Mouse (Mus musculus) gastrocnemius, adult 18-20 months (tissue): ENCODE measurements at regions not wholly inside any gene's neighbourhood (a gene's known extent, or its start where the extent isn't known, plus 50 kb on each side); places are given as distances from the start of the nearest gene placed in this dataset.

Experiments used
- DNase-seq: peaks from one replicate; pipeline ENCODE4 v3.0.0; 2021; ENCODE audit warnings: low spot score

DNA sequence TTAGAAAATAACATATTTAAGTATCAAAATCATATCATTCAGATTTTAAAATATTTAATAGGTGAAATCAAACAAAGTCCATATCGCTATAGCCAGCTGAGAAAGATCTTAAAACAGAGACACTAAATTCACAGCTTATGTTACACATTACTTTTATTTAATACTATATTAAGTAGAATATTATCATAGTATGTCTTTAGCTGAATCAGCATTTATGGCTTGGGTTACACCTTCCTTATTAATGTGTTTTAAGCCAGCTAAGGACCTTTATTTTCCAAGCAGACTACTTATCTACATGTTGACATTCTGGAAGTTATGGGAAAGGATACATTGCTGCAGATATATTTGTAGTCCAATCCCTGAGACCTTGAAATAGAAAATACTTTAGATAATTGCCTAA lies 684.9 kb upstream of the Adgrl4 start:
- no peak for DNase-seq

GRCm38 (mm10) chr3:150759854-150760253 lies 677.8 kb upstream of the Adgrl4 start:
- no peak for DNase-seq

- no peak for DNase-seq
Observed at GRCm38 (mm10) chr3:150784576-150784975, 653.1 kb upstream of the Adgrl4 start.

DNA sequence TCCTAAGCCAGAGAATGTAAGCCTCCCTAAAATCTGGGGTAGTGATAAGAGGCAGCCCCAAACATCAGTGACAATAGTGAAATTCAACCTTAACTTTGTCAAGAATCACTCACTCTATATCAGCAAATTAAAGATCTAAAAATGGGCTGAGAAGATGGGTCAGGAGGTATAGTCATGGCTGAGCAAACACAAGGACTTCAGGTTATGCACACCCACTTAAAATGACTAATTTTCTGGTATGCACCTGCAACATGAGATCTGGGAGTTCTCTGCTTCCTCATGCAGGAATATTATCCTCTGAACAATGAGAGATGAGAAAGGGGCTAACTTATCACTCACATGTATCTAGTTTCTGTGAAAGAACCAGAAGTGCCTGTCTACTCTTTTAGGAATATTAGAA lies 619.9 kb upstream of the Adgrl4 start:
- no peak for DNase-seq

DNA sequence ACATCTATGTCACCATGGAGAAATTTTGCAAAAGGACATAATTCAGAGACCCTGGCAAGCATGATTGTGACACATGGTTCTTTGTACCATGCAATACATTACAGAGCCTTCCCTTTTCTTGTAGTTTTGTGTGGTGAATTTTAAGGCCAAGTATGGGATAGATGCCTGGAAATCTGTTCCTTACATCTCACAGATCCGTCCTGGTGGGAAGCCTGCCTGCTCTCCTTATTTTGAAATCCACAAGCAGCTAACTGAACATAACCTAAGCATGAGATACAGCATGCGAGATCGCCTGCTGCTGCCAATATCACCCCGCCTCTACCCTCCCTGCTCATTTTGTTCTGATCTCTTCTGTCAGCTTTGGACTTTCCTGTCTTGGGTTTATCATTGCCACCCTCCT lies 618.3 kb upstream of the Adgrl4 start:
- no peak for DNase-seq

DNA sequence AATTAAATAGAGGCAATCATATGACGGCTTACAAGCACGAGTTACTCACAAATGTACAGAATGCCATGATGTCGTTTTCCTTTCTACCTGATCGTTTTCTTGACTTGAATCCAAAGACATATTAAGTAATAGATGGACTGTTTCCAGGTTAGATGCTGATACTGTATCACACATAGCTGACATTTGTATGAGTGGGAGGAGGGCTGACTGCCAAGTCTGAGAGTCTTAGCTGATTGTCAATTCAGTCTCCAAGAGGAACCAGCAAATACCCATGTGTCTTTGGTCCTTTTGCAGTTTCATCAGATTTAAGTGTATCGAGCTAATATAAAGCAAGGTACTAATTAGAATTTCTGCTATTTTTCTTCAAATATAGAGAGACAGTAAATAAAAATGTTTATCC lies 617.6 kb upstream of the Adgrl4 start:
- DNase-seq = no peak

GRCm38 (mm10) chr3:150846029-150846428 lies 591.7 kb upstream of the Adgrl4 start:
- no peak for DNase-seq

DNA sequence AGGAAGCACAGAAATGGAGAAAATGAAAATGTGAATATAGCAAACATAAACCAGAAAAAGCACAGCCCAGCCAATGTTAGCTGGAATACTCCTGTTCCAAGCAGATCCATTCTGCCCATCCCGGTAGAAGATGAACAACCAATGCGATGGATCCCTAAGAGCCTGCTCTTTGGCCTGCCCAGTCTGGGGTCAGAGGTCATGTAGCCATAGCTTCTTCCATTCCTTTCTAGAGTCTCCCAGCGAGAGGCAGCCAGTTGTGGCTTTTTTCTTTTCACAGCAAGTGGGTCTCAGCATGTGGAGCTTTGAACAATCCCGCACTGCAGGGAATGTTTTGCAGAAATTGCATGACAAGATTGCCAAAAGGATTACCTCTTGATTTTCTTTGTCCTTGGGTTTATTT lies 585.6 kb upstream of the Adgrl4 start:
- DNase-seq = no peak

GRCm38 (mm10) chr3:150896668-150897067 lies 541.0 kb upstream of the Adgrl4 start:
- DNase-seq = no peak

GRCm38 (mm10) chr3:150910091-150910490 lies 527.6 kb upstream of the Adgrl4 start:
- no peak for DNase-seq

GRCm38 (mm10) chr3:150954897-150955296 lies 482.8 kb upstream of the Adgrl4 start:
- DNase-seq = no peak

DNA sequence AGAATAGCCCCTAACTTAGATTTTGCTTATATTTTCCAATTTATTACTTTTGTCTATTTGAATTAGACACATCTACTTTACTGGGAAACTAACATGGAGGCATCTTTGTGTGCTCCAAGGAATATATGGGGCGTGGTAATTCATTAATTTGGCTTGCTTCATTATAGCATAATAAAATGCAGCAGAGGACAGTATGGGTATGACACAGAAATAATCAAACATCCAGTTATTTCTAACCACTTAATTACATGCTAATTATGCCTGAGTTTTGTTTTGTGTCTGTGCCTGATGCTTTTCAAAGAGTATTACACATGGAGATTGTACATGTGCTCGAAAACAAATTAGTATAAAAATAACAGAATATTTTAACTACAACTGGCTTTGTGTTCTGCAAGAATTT lies 438.0 kb upstream of the Adgrl4 start:
- no peak for DNase-seq

GRCm38 (mm10) chr3:151000217-151000616 lies 437.5 kb upstream of the Adgrl4 start:
- DNase-seq = no peak

DNA sequence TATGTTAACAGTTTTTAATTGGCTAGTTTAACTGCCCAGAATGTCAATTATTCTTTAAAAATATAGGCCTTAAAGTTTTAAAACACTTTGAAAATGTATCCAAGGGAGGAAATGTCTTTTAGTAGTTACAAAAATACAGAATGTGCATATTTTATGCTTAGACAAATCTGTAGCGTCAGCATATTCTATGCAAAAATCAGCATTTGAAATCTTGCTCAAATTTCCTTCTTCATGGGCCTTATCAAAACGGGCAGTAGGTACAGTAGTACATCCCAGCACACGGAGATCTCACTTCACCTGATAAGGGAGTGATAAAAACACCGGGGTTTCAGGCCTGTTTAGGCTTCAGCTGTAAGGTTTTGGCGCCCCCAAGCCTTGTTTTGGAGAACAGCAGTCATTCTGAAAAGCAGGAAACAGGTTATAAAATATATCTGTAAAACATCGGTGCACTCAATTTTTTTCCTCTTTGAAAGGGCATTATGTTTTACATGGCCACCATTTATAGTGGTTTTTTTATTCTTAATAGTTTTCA lies 435.7 kb upstream of the Adgrl4 start:
- no peak for DNase-seq

DNA sequence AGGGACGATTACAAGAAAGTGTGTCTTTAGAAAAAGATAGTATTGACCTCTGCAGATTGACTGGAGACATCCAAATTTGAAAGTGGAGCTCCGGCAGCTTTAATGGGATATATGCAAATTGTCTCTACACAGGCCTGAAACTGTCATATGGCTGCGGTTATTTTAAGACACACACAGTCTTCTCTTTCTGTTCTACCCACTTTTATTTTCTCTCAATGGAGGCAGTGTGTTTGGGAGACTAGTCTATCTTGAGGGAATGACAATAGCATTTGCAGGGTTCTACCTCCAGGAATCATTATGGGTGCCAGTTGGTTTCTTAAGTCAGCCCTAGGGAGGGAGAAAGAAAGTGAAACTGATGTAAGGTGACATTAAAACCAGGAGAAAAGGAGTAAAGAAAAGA lies 434.2 kb upstream of the Adgrl4 start:
- no peak for DNase-seq

GRCm38 (mm10) chr3:151003990-151004389 lies 433.7 kb upstream of the Adgrl4 start:
- DNase-seq = no peak

- DNase-seq = no peak
Observed at GRCm38 (mm10) chr3:151020014-151020413, 417.7 kb upstream of the Adgrl4 start.

- no peak for DNase-seq
Observed at GRCm38 (mm10) chr3:151057491-151057890, 380.2 kb upstream of the Adgrl4 start.

DNA sequence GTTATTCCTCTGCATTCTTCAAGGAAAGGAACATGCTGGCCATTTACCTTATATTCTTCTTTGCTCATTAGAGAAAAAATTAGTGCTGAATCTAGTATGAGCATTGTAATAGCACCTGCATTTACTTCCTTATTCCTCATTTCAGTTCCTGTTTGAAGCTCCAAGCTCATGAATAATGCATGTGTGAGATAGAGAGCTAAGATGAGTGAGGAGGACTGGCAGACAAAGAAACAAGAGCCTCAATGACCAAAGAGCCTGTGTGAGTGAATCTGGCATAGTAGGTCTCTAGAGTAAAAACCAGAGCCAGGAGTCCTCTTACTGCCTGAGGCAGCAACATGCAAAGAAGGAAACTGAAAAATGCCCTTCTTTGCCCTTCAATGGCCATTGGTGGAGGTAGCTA lies 365.4 kb upstream of the Adgrl4 start:
- no peak for DNase-seq

DNA sequence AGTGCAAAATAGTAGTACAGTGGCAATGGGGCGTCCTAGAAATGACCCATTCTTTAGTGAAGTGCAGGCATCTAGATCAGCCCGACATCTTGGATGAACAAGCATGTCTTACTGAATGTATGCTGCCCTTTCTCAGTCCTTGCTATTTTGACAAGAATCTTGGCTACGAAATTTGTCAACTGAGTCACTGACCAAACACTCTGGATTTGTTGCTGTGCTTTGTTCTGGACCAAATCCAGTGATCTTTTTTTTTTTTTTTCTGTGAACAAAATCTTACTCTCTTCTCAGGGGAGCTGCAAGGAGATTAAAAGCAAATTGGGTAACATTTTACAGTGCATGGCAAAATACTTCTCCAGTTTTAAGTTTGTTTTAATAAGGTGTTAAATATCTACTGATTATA lies 320.9 kb upstream of the Adgrl4 start:
- no peak for DNase-seq

- DNase-seq = no peak
Observed at GRCm38 (mm10) chr3:151117583-151118041, 320.1 kb upstream of the Adgrl4 start.

DNA sequence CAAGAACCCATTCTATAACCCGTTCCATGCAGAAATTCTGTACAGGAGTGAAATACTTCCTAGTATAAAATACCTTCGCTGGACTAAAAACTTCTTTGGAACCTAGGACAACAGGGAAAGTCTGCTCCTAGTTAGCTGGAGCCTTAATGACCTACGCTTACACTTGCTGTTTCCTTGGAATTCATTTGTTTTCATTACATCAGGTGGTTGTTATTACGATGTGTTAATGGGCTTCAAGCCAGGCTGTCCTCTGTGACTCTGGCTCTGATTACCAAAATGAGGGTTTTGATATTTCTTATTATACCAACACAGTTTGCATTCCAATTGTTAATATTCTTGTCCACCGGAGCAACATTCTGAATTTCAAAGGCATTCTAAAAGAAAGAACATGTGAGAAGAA lies 313.6 kb upstream of the Adgrl4 start:
- no peak for DNase-seq

DNA sequence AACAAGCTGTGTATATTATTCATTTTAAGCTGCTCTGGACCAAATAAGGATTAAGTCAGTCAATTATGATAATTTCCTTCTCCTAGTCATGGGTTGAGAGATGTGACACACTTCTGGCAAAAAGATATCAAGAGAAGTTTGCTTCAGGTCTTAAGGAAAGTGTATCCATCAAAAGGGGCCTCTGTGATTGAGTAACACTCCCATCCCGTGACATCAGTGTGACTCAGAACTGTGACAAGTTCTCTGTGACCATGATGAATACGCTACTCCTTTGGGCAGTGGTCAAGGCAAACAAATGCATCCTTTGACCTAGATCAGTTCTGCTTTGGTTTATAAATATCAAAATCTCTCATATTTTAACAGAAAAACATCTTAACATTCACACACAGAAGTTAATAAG lies 290.8 kb upstream of the Adgrl4 start:
- no peak for DNase-seq

DNA sequence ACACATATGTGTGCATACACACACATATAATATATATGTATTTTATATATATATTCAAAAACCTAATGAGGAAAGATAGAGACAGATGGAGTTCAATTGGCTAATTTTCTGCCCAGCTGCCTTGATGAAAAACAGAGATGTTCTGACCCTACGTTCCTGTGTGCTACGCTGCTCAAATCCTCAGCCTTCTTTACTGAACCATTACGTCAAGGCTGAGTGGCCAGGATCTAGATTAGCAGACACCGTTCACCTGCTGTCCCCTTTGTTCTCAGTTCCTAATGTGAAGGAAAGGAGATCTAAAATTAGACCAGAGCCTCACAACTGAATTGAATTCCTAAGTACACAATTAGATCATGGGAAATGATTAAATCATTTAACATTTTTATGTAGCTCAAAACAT lies 284.3 kb upstream of the Adgrl4 start:
- DNase-seq = no peak
